Mouse (Mus musculus) C2C12 (cell line): ENCODE measurements around the gene Fa2h. TPM values are rescaled to one million over a fixed set of nuclear protein-coding genes. Genes with fewer than 3 reads are reported as not detected.

ENCODE experiments used
- H3K27me3 ChIP-seq: one replicate; pipeline ENCODE4 v1.6.1; 2011; ENCODE audit not compliant: control insufficient read depth, insufficient read depth, insufficient read length
- H3K36me3 ChIP-seq: one replicate; pipeline ENCODE4 v1.6.1; 2011; ENCODE audit not compliant: control insufficient read depth, insufficient read depth
- H3K4me3 ChIP-seq: one replicate; pipeline ENCODE4 v1.5.1; 2011; ENCODE audit warnings: mild to moderate bottlenecking, control low read depth; ENCODE audit not compliant: poor library complexity, insufficient read depth, severe bottlenecking
- H3K79me2 ChIP-seq: one replicate; pipeline ENCODE4 v1.6.1; 2011; ENCODE audit not compliant: control insufficient read depth, insufficient read depth
- H3K79me3 ChIP-seq: one replicate; pipeline ENCODE4 v1.6.1; 2011; ENCODE audit warnings: low read depth, control low read depth
- H3ac ChIP-seq: one replicate; pipeline ENCODE3; 2011; ENCODE audit warnings: low read depth; ENCODE audit not compliant: control insufficient read depth, insufficient read length
- CEBPB ChIP-seq: IDR thresholded peaks from one replicate; pipeline ENCODE4 v1.6.1; 2011; ENCODE audit warnings: low read depth, mild to moderate bottlenecking, control low read depth, moderate library complexity
- CTCF ChIP-seq: IDR thresholded peaks from one replicate; pipeline ENCODE4 v1.5.1; 2011; ENCODE audit not compliant: control insufficient read depth, insufficient read depth, insufficient read length
- FOSL1 ChIP-seq: IDR thresholded peaks from one replicate; pipeline ENCODE4 v1.8.0; 2011; ENCODE audit warnings: mild to moderate bottlenecking, low read length; ENCODE audit not compliant: poor library complexity, insufficient read depth, severe bottlenecking
- MAX ChIP-seq: IDR thresholded peaks from one replicate; pipeline ENCODE4 v1.6.1; 2011; ENCODE audit warnings: mild to moderate bottlenecking, control low read depth
- MYOD1 ChIP-seq: IDR thresholded peaks from one replicate; pipeline ENCODE4 v1.6.1; 2011; ENCODE audit warnings: low read depth; ENCODE audit not compliant: control insufficient read depth, insufficient read length
- MYOG ChIP-seq: IDR thresholded peaks from one replicate; pipeline ENCODE4 v1.6.1; 2011; ENCODE audit not compliant: control insufficient read depth, insufficient read length; ENCODE audit errors: extremely low read depth
- USF1 ChIP-seq: IDR thresholded peaks from one replicate; pipeline ENCODE4 v1.6.1; 2011; ENCODE audit warnings: low read depth, mild to moderate bottlenecking, control low read depth, moderate library complexity
- polyA plus RNA-seq: library from polyadenylated mRNA; unstranded; fragments of >200 nt; fragmentation: generic; extraction: Trizol; gene quantifications from one replicate; pipeline ENCODE4 v1.2.1, GENCODE M21; 2012; ENCODE audit warnings: missing spikeins

Gene Fa2h
- polyA plus RNA-seq, 1 experiment = 0.06 TPM

DNA sequence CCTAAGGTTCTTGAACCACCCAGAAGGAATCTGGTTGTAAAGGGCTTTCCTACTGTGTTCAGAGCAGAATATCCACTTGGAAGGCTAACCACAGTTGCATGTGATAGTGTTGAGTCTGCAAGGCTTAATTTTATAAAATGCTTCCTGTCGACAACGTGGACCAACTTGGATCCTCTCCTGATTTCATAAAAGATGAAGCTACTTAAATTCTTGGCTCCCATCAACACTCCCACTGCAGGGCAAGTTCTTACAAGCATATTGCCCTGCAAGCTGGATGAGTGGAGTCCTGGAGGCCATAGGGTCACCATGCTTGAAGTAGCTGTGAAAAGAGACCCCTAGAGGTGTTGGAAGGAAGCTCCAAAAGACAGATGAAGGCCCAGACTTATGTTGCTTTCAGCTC, 29.0 kb upstream of the Fa2h start:
- Histone ChIP-seq H3K36me3 (no peaks in the 10 kb centered on the region), H3K79me3 (no peaks in the 10 kb centered on the region), H3K4me3 (no peak overlapping the region), H3K27me3 (no peaks in the 10 kb centered on the region), H3K79me2 (no peaks in the 10 kb centered on the region), H3ac (no peak overlapping the region)
- no peak for TF ChIP-seq MYOD1
- no peak for TF ChIP-seq USF1
- TF ChIP-seq MAX = no peak
- no peak for TF ChIP-seq FOSL1
- TF ChIP-seq CTCF = no peak
- TF ChIP-seq MYOG = no peak
- no peak for TF ChIP-seq CEBPB

DNA sequence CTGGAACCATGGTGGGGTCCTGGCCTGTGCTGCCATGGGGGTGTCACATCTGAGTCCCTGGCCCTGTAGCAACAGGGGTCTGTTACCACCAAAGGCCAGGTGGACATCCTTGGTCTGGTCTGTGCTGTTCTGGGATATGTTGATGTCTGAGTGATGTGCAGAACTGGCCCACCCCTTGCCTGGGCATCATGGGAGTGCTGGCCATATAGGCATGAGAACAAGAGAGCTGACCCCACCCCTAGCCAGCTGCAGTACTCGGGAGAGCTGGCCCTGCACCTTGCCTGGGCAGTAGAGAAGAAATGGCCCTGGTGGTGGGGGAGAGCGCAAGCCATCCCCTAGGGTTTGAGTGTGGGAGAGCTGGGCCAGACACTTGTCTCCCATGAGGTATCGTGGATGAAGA, 25.5 kb upstream of the Fa2h start:
- H3K27me3 ChIP-seq = no peaks in the 10 kb centered on the region
- no peak for TF ChIP-seq FOSL1
- TF ChIP-seq CEBPB = no peak
- H3K79me3 ChIP-seq = no peaks in the 10 kb centered on the region
- no peak overlapping the region for H3K4me3 ChIP-seq
- H3ac ChIP-seq = no peak overlapping the region
- H3K36me3 ChIP-seq = no peaks in the 10 kb centered on the region
- no peaks in the 10 kb centered on the region for H3K79me2 ChIP-seq

DNA sequence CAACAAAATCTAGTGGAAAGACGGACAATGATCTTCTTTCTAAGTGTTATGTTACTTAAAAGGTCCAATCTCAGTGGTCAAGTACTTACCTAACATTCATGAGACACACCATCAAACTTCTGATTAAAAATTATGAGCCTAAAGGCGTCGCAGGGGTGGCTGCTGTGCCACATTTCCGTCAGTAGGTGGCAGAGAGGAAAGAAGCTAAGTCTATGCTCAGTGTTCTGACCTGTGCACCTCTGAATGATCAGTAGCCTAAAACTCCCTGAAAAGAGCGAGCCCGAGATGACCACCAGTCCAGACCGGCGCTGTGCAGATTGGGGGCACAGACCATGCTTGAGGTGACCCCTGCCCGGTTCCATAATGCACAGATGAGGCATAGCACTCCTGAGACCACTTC, 25.0 kb upstream of the Fa2h start:
- Histone ChIP-seq H3K36me3 (no peaks in the 10 kb centered on the region), H3K79me2 (no peaks in the 10 kb centered on the region), H3K79me3 (no peaks in the 10 kb centered on the region), H3K27me3 (no peaks in the 10 kb centered on the region), H3ac (no peak overlapping the region), H3K4me3 (no peak overlapping the region)
- no peak for TF ChIP-seq USF1
- peak; percentile 39 for TF ChIP-seq CTCF

DNA sequence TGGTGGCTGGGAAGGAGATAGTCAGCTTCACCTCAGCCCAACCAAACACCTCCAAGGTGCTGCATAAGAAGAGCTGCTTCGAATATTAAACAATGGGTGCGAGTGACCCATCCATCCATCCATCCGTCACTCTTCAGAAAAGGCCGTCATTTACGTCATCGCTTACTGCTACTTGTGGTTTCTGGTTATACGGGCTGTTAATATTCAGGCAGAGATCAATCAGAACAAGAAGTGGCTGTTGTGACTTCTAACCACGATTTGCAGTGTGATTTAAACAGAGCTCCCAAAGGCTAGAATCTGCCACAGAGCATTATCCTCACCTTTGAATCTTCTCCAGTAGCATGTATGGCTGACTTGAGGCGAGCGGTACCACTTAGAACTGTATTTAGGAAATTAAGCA, 23.6 kb upstream of the Fa2h start:
- Histone ChIP-seq H3K27me3 (no peaks in the 10 kb centered on the region), H3K36me3 (no peaks in the 10 kb centered on the region), H3K79me3 (no peaks in the 10 kb centered on the region), H3K4me3 (no peak overlapping the region), H3ac (no peak overlapping the region), H3K79me2 (no peaks in the 10 kb centered on the region)
- no peak for TF ChIP-seq CTCF
- TF ChIP-seq CEBPB = no peak
- TF ChIP-seq MYOG = no peak
- no peak for TF ChIP-seq MAX
- TF ChIP-seq FOSL1 = no peak
- no peak for TF ChIP-seq MYOD1
- TF ChIP-seq USF1 = no peak

DNA sequence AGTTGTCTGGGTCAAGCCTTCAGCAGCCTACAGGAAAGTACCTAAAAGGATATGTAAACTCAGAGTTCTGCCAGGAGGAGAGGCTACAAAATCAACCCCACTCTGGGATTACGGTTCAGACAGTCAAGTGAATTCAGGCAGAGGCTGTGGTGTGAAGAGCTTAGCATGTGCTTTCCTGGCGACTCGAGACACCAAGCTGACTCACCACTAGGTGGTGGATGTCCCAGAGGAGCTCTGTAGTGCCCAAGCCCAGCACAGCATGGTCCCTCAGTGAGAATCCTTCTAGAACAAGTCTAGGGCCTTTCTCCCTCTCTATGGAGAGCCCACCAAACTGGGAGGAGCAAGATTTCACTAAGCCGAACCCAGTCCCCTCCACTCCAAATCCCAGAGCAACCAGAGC, 9.8 kb upstream of the Fa2h start:
- no peak for TF ChIP-seq FOSL1
- TF ChIP-seq MAX = peak; percentile 62
- no peak for TF ChIP-seq MYOD1
- no peak for TF ChIP-seq MYOG
- TF ChIP-seq CTCF = peak; percentile 38
- no peak for TF ChIP-seq CEBPB
- no peak for TF ChIP-seq USF1
- no peaks in the 10 kb centered on the region for H3K36me3 ChIP-seq
- H3K4me3 ChIP-seq = no peak overlapping the region
- no peaks in the 10 kb centered on the region for H3K27me3 ChIP-seq
- H3K79me3 ChIP-seq = no peaks in the 10 kb centered on the region
- H3K79me2 ChIP-seq = no peaks in the 10 kb centered on the region
- H3ac ChIP-seq = no peak overlapping the region

DNA sequence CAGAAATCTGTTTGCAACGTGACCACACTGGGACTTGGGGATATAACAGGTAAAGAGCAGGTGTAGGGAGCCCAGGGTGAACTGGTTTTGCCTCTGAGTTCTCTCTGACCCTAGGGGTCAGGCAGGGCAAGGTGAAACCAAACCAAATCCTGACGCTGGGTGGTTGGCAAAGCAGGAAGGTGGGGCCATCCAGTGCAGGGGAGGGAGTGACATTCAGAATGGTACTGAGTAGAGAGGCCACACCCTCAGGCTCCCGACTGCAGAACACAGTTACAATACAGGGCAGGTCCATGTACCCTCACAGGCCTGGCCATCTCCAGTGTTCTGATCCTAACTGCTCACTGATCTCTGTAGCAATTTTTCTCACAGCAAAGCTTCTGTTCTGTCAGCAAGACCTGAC, 2.4 kb downstream of the Fa2h start:
- no peaks in the 10 kb centered on the region for H3K36me3 ChIP-seq
- H3ac ChIP-seq = no peak overlapping the region
- no peaks in the 10 kb centered on the region for H3K79me3 ChIP-seq
- peaks cover 15% of the 10 kb centered on the region for H3K27me3 ChIP-seq
- TF ChIP-seq FOSL1 (no peak), MYOG (no peak), USF1 (no peak), MYOD1 (no peak), MAX (no peak), CTCF (no peak), CEBPB (no peak)
- no peaks in the 10 kb centered on the region for H3K79me2 ChIP-seq
- H3K4me3 ChIP-seq = no peak overlapping the region
